Mouse (Mus musculus) lung, postnatal 0 days (tissue): ENCODE data around the gene Tomm40.

ENCODE experiments used
- CTCF ChIP-seq: IDR thresholded peaks from 2 replicates; pipeline ENCODE4 v1.5.1; 2016; ENCODE audit warnings: antibody characterized with exemption, mild to moderate bottlenecking
- EP300 ChIP-seq: IDR thresholded peaks from 2 replicates; pipeline ENCODE4 v1.6.1; 2016; ENCODE audit warnings: antibody characterized with exemption, mild to moderate bottlenecking, control low read depth

- TF ChIP-seq EP300 (no peak), CTCF (no peak)
Measured at GRCm38 (mm10) chr7:19685374-19685773, 29.9 kb downstream of the Tomm40 start.
